Mouse (Mus musculus): ENCODE results near the gene Mipol1. TPM values are rescaled to one million over a fixed set of nuclear protein-coding genes. Genes with fewer than 3 reads are reported as not detected.

The Mipol1 gene
- total RNA-seq, 2 experiments from 2014 or later: 3.8 to 5.0 TPM

GRCm38 (mm10) chr12:57505329-57505728 lies 275.1 kb downstream of the Mipol1 start:
- ATAC-seq (replicated peaks; ENCODE audit: poor library complexity, severe bottlenecking): no peak

- ATAC-seq (replicated peaks; ENCODE audit: poor library complexity, severe bottlenecking): no peak
Measured at GRCm38 (mm10) chr12:57508938-57509337, 278.7 kb downstream of the Mipol1 start.

GRCm38 (mm10) chr12:57509726-57510125 lies 279.5 kb downstream of the Mipol1 start:
- no peak for ATAC-seq (replicated peaks; ENCODE audit: poor library complexity, severe bottlenecking)

- ATAC-seq (replicated peaks; ENCODE audit: poor library complexity, severe bottlenecking): no peak
Measured at GRCm38 (mm10) chr12:57511127-57511526, 280.9 kb downstream of the Mipol1 start.

GRCm38 (mm10) chr12:57511560-57511959 lies 281.3 kb downstream of the Mipol1 start:
- no peak for ATAC-seq (replicated peaks; ENCODE audit: poor library complexity, severe bottlenecking)

- no peak for ATAC-seq (replicated peaks; ENCODE audit: poor library complexity, severe bottlenecking)
Measured at GRCm38 (mm10) chr12:57514552-57514951, 284.3 kb downstream of the Mipol1 start.

- ATAC-seq (replicated peaks; ENCODE audit: poor library complexity, severe bottlenecking): no peak
Measured at GRCm38 (mm10) chr12:57515702-57516377, 285.6 kb downstream of the Mipol1 start.

- no peak for ATAC-seq (replicated peaks; ENCODE audit: poor library complexity, severe bottlenecking)
Measured at GRCm38 (mm10) chr12:57528335-57528734, 298.1 kb downstream of the Mipol1 start.

- ATAC-seq (replicated peaks; ENCODE audit: poor library complexity, severe bottlenecking): no peak
Measured at GRCm38 (mm10) chr12:57530474-57530873, 300.2 kb downstream of the Mipol1 start.

- ATAC-seq (replicated peaks; ENCODE audit: poor library complexity, severe bottlenecking): no peak
Measured at GRCm38 (mm10) chr12:57534517-57534878, 304.3 kb downstream of the Mipol1 start.

GRCm38 (mm10) chr12:57534879-57535611 lies 304.8 kb downstream of the Mipol1 start:
- no peak for ATAC-seq (replicated peaks; ENCODE audit: poor library complexity, severe bottlenecking)

GRCm38 (mm10) chr12:57536056-57536908 lies 306.1 kb downstream of the Mipol1 start:
- ATAC-seq (replicated peaks; ENCODE audit: poor library complexity, severe bottlenecking): no peak

- no peak for ATAC-seq (replicated peaks; ENCODE audit: poor library complexity, severe bottlenecking)
Measured at GRCm38 (mm10) chr12:57536909-57537670, 306.9 kb downstream of the Mipol1 start.

GRCm38 (mm10) chr12:57537791-57538587 lies 307.8 kb downstream of the Mipol1 start:
- no peak for ATAC-seq (replicated peaks; ENCODE audit: poor library complexity, severe bottlenecking)

GRCm38 (mm10) chr12:57538588-57539550 lies 308.6 kb downstream of the Mipol1 start:
- 0 out of 2 replicates have a peak, but pooled peaks have one; percentile 30 for ATAC-seq (replicated peaks; ENCODE audit: poor library complexity, severe bottlenecking)

GRCm38 (mm10) chr12:57539551-57539985 lies 309.3 kb downstream of the Mipol1 start:
- no peak for ATAC-seq (replicated peaks; ENCODE audit: poor library complexity, severe bottlenecking)

- ATAC-seq (replicated peaks; ENCODE audit: poor library complexity, severe bottlenecking): no peak
Measured at GRCm38 (mm10) chr12:57541118-57541517, 310.9 kb downstream of the Mipol1 start.
